Mouse (Mus musculus): ENCODE data around the gene Cavin1. TPM values are rescaled to one million over a fixed set of nuclear protein-coding genes. Genes with fewer than 3 reads are reported as not detected.
A peak's percentile ranks its signal among the peaks of the same experiment; 100 is the strongest.

The Cavin1 gene
- polyA plus RNA-seq, 1 experiment from 2014 or later: 113 TPM

DNA sequence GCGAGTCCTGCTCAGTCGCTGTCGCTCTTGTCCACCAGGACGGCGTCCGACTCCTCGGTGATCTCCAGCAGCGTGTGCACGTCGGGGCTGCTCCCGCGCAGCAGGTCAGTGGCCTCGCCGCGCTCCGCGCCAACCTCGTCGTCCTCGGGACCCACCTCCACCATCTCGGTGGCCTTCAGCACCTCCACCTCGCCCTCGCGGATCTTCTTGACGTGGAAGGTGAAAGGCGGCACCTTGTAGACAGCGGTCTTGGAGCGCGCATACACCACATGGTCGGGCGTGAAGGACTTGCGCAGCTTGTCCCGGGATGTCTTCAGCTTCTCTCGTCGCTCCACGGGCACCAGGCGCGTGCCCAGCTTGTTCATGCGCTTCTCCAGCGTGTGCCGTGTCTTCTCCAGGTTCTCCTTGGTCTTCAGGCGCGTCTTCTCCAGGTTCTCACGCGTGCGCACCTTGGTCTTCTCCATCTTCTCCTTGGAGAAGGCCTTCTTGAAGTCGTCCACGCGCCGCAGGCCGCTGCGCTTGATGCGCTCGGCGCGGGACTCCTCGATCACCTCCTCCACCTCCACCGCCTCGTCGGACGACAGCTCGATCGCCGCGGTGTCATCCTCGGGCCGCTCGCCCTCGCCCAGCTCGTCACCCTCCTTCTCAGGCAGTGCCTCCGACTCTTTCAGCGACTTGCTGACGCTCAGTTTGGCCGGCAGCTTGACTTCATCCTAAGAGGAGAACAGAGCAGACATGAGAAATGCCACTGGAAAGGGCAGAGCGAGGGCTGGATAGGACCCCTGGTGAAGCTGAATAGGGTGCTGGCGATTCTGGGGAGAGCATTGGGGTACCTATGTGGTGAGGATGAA lies 11.8 kb downstream of the Cavin1 start:
- H3K27ac ChIP-seq (ENCODE audit: low read depth, low read length): no peak overlapping the region
- H3K9me3 ChIP-seq (replicated peaks; ENCODE audit: control insufficient read depth, low read length): no peaks in the 10 kb centered on the region
- 26% methylated on average over 76 of the region's 76 CpGs for WGBS (ENCODE audit: insufficient replicate concordance)
- H3K4me1 ChIP-seq (ENCODE audit: control insufficient read depth, insufficient read depth, low read length): peaks cover 47% of the 10 kb centered on the region
- no peak overlapping the region for H3K9ac ChIP-seq (ENCODE audit: low read depth, low read length)
- no peak overlapping the region for H3K4me3 ChIP-seq (ENCODE audit: low read depth, low read length)
- peaks cover 7% of the 10 kb centered on the region; the same call in 1 of the 2 replicates for H3K36me3 ChIP-seq (ENCODE audit: control insufficient read depth, insufficient read depth, low read length)
- peaks cover 13% of the 10 kb centered on the region for H3K27me3 ChIP-seq (ENCODE audit: control insufficient read depth, insufficient read depth, low read length)
- peak overlapping the region; percentile 39 for H3K4me2 ChIP-seq
- no peak for ATAC-seq (replicated peaks; ENCODE audit: insufficient number of reproducible peaks, low FRiP score, low TSS enrichment)

DNA sequence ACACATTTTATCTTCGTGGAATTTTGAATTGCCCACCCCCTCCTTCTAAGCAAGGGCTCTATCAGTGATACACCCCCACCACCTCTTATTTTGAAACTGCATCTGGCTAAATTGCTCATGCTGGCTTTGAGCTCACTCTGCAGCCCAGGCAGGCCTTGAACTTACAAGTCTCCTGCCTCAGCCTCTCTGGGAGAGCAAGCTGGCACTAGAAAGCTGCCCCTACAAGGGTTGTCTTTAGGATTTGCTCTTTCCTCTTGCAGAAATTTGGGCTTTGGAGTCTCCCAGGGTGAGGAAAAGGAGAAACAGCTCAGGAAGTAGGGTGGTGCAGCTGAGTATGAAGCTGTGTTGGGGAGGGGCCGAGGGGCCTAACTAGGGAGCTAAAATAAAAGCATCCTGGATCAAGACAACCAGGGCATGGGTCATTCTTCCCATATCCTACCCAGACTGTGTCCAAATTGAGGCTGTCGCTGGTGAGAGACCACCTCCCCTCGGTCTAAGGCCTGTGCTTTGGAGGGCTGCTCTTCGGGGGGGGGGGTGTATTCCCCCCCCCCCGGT lies 12.7 kb downstream of the Cavin1 start:
- Histone ChIP-seq H3K9me3 (replicated peaks; ENCODE audit: control insufficient read depth, low read length) (no peaks in the 10 kb centered on the region), H3K27ac (ENCODE audit: low read depth, low read length) (no peak overlapping the region), H3K4me1 (ENCODE audit: control insufficient read depth, insufficient read depth, low read length) (peaks cover 39% of the 10 kb centered on the region), H3K9ac (ENCODE audit: low read depth, low read length) (no peak overlapping the region), H3K4me3 (ENCODE audit: low read depth, low read length) (no peak overlapping the region), H3K36me3 (ENCODE audit: control insufficient read depth, insufficient read depth, low read length) (peaks cover 7% of the 10 kb centered on the region; the same call in 1 of the 2 replicates), H3K4me2 (no peak overlapping the region), H3K27me3 (ENCODE audit: control insufficient read depth, insufficient read depth, low read length) (peaks cover 13% of the 10 kb centered on the region)
- no peak for ATAC-seq (replicated peaks; ENCODE audit: insufficient number of reproducible peaks, low FRiP score, low TSS enrichment)
- 40% methylated on average over 6 of the region's 6 CpGs for WGBS (ENCODE audit: insufficient replicate concordance)

GRCm38 (mm10) chr11:100957244-100957643 lies 13.4 kb downstream of the Cavin1 start:
- ATAC-seq (replicated peaks; ENCODE audit: insufficient number of reproducible peaks, low FRiP score, low TSS enrichment): no peak
- H3K4me2 ChIP-seq: no peak overlapping the region
- H3K27me3 ChIP-seq (ENCODE audit: control insufficient read depth, insufficient read depth, low read length): peaks cover 13% of the 10 kb centered on the region
- H3K4me1 ChIP-seq (ENCODE audit: control insufficient read depth, insufficient read depth, low read length): peaks cover 36% of the 10 kb centered on the region
- H3K27ac ChIP-seq (ENCODE audit: low read depth, low read length): no peak overlapping the region
- peaks cover 7% of the 10 kb centered on the region; the same call in 1 of the 2 replicates for H3K36me3 ChIP-seq (ENCODE audit: control insufficient read depth, insufficient read depth, low read length)
- H3K9me3 ChIP-seq (replicated peaks; ENCODE audit: control insufficient read depth, low read length): no peaks in the 10 kb centered on the region
- no peak overlapping the region for H3K4me3 ChIP-seq (ENCODE audit: low read depth, low read length)
- H3K9ac ChIP-seq (ENCODE audit: low read depth, low read length): no peak overlapping the region
- WGBS (ENCODE audit: insufficient replicate concordance): 4% methylated on average over 5 of the region's 5 CpGs

DNA sequence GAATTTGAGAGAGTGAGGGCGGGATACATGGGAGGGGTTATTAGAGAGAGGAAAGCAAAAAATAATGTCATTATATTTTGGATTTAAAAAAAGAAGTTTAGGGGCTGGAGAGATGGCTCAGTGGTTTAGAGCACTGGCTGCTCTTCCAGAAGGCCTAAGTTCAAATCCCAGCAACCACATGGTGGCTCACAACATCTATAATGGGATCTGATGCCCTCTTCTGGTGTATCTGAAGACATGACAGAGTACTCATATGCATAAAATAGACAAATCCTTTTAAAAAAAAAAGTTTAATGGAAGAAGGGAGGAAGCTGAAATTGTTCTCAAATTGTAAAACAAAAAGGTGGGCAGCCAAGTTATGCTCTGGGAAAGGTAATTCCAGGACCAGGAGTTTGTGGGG lies 21.1 kb downstream of the Cavin1 start:
- Histone ChIP-seq H3K4me3 (ENCODE audit: low read depth, low read length) (no peak overlapping the region), H3K9ac (ENCODE audit: low read depth, low read length) (no peak overlapping the region), H3K36me3 (ENCODE audit: control insufficient read depth, insufficient read depth, low read length) (no peaks in the 10 kb centered on the region), H3K9me3 (replicated peaks; ENCODE audit: control insufficient read depth, low read length) (no peaks in the 10 kb centered on the region), H3K27ac (ENCODE audit: low read depth, low read length) (no peak overlapping the region), H3K4me1 (ENCODE audit: control insufficient read depth, insufficient read depth, low read length) (peaks cover 23% of the 10 kb centered on the region), H3K27me3 (ENCODE audit: control insufficient read depth, insufficient read depth, low read length) (no peaks in the 10 kb centered on the region), H3K4me2 (no peak overlapping the region)
- no peak for ATAC-seq (replicated peaks; ENCODE audit: insufficient number of reproducible peaks, low FRiP score, low TSS enrichment)
- 100% methylated on average over 1 of the region's 1 CpGs for WGBS (ENCODE audit: insufficient replicate concordance)

DNA sequence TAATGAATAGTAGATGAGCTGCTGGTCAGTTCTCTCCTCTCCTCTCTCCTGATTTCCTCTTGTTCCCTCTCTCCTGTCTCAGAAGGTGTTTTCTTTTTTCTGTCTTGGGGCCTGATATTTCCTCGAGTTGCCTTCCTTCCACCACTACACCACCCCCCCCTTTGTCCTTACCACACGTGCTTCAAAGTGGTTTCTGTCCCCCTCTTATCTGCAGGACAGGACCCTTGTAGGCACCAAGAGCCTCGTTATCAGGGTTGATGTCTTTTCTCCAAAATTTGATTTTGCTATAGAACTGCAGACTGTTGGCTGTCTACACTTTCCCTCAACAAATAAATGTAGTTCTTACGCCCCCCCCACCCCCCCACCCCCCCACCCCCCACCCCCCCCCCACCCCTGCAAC lies 22.4 kb downstream of the Cavin1 start:
- Histone ChIP-seq H3K4me1 (ENCODE audit: control insufficient read depth, insufficient read depth, low read length) (peaks cover 23% of the 10 kb centered on the region), H3K4me2 (no peak overlapping the region), H3K36me3 (ENCODE audit: control insufficient read depth, insufficient read depth, low read length) (no peaks in the 10 kb centered on the region), H3K9me3 (replicated peaks; ENCODE audit: control insufficient read depth, low read length) (no peaks in the 10 kb centered on the region), H3K27ac (ENCODE audit: low read depth, low read length) (no peak overlapping the region), H3K9ac (ENCODE audit: low read depth, low read length) (no peak overlapping the region), H3K27me3 (ENCODE audit: control insufficient read depth, insufficient read depth, low read length) (no peaks in the 10 kb centered on the region), H3K4me3 (ENCODE audit: low read depth, low read length) (no peak overlapping the region)
- ATAC-seq (replicated peaks; ENCODE audit: insufficient number of reproducible peaks, low FRiP score, low TSS enrichment): no peak
- 21% methylated on average over 4 of the region's 4 CpGs for WGBS (ENCODE audit: insufficient replicate concordance)

- Histone ChIP-seq H3K4me2 (no peak overlapping the region), H3K4me1 (ENCODE audit: control insufficient read depth, insufficient read depth, low read length) (peaks cover 21% of the 10 kb centered on the region), H3K9me3 (replicated peaks; ENCODE audit: control insufficient read depth, low read length) (no peaks in the 10 kb centered on the region), H3K4me3 (ENCODE audit: low read depth, low read length) (no peak overlapping the region), H3K27ac (ENCODE audit: low read depth, low read length) (no peak overlapping the region), H3K27me3 (ENCODE audit: control insufficient read depth, insufficient read depth, low read length) (no peaks in the 10 kb centered on the region), H3K9ac (ENCODE audit: low read depth, low read length) (no peak overlapping the region), H3K36me3 (ENCODE audit: control insufficient read depth, insufficient read depth, low read length) (no peaks in the 10 kb centered on the region)
- no peak for ATAC-seq (replicated peaks; ENCODE audit: insufficient number of reproducible peaks, low FRiP score, low TSS enrichment)
These were observed 23.1 kb downstream of the Cavin1 start for GRCm38 (mm10) chr11:100947548-100947947.

GRCm38 (mm10) chr11:100946862-100947261 lies 23.8 kb downstream of the Cavin1 start:
- ATAC-seq (replicated peaks; ENCODE audit: insufficient number of reproducible peaks, low FRiP score, low TSS enrichment): no peak
- Histone ChIP-seq H3K27ac (ENCODE audit: low read depth, low read length) (no peak overlapping the region), H3K4me3 (ENCODE audit: low read depth, low read length) (no peak overlapping the region), H3K36me3 (ENCODE audit: control insufficient read depth, insufficient read depth, low read length) (no peaks in the 10 kb centered on the region), H3K27me3 (ENCODE audit: control insufficient read depth, insufficient read depth, low read length) (no peaks in the 10 kb centered on the region), H3K9me3 (replicated peaks; ENCODE audit: control insufficient read depth, low read length) (no peaks in the 10 kb centered on the region), H3K9ac (ENCODE audit: low read depth, low read length) (no peak overlapping the region), H3K4me2 (no peak overlapping the region), H3K4me1 (ENCODE audit: control insufficient read depth, insufficient read depth, low read length) (peaks cover 14% of the 10 kb centered on the region)
- whole genome bisulfite sequencing (ENCODE audit: insufficient replicate concordance): 33% methylated on average over 4 of the region's 4 CpGs

- no peak for ATAC-seq (replicated peaks; ENCODE audit: insufficient number of reproducible peaks, low FRiP score, low TSS enrichment)
- Histone ChIP-seq H3K27me3 (ENCODE audit: control insufficient read depth, insufficient read depth, low read length) (no peaks in the 10 kb centered on the region), H3K9ac (ENCODE audit: low read depth, low read length) (no peak overlapping the region), H3K9me3 (replicated peaks; ENCODE audit: control insufficient read depth, low read length) (no peaks in the 10 kb centered on the region), H3K4me1 (ENCODE audit: control insufficient read depth, insufficient read depth, low read length) (peaks cover 13% of the 10 kb centered on the region), H3K4me3 (ENCODE audit: low read depth, low read length) (no peak overlapping the region), H3K4me2 (no peak overlapping the region), H3K36me3 (ENCODE audit: control insufficient read depth, insufficient read depth, low read length) (no peaks in the 10 kb centered on the region), H3K27ac (ENCODE audit: low read depth, low read length) (no peak overlapping the region)
- 87% methylated on average over 1 of the region's 1 CpGs for WGBS (ENCODE audit: insufficient replicate concordance)
These were observed 28.3 kb downstream of the Cavin1 start for GRCm38 (mm10) chr11:100942388-100942787.

Data from heart, embryonic 11.5 days (tissue).